Mouse (Mus musculus): ENCODE data around the gene Cdh4. TPM values are rescaled to one million over a fixed set of nuclear protein-coding genes. Genes with fewer than 3 reads are reported as not detected.

Gene Cdh4
- polyA plus RNA-seq, 1 experiment from 2014 or later = 0.99 TPM

DNA sequence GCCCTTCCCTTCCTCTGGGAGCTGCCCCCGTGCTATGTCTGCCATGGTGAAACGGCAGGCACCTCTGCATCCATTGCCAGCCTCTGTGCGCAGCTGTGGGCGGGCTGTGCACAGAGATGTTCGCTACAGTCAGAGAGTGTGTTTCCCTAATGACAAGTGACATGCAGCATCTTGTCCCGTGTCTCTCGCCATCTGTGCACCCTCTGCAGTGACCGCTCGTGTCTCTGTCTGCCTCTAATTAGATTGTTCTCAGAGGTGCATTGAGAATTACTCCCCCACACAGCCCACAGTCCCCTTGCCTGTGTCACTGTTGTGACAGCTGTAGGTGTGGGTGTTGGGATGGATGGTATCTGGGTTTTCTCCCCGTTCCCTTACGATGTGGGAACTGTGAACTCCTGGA, 410.6 kb downstream of the Cdh4 start:
- Histone ChIP-seq H3K4me1 (peaks cover 20% of the 10 kb centered on the region), H3K27ac (no peak overlapping the region), H3K4me3 (no peak overlapping the region), H3K27me3 (ENCODE audit: insufficient read depth, poor library complexity, severe bottlenecking) (peaks cover 9% of the 10 kb centered on the region; the same call in 1 of the 2 replicates), H3K36me3 (no peaks in the 10 kb centered on the region), H3K9me3 (no peaks in the 10 kb centered on the region)
- 73% methylated on average over 11 of the region's 11 CpGs for WGBS
- no peak for DNase-seq (ENCODE audit: low spot score)

DNA sequence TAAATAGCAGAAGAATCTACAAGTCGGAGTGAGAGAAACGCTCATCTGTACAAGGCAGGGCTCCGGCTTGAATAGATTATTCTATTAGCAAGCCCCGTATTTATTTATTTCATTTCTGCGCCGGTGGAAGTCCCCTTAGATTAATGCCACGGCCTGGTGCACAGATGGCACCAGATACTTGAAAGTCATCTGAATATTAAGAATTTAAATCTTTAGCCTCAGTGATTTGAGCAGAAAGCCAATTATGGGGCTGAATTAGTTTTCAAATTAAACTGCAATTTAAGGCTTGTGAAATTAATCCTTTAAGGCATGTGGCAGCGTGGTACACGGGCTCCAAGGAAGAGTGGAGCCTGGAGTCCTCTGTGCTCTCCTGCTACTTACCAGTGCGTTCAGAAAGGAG, 411.7 kb downstream of the Cdh4 start:
- no peak for DNase-seq (ENCODE audit: low spot score)
- Histone ChIP-seq H3K27me3 (ENCODE audit: insufficient read depth, poor library complexity, severe bottlenecking) (peaks cover 11% of the 10 kb centered on the region; the same call in 1 of the 2 replicates), H3K4me1 (peaks cover 20% of the 10 kb centered on the region), H3K36me3 (no peaks in the 10 kb centered on the region), H3K27ac (no peak overlapping the region), H3K9me3 (no peaks in the 10 kb centered on the region), H3K4me3 (no peak overlapping the region)
- WGBS = 88% methylated on average over 10 of the region's 10 CpGs

DNA sequence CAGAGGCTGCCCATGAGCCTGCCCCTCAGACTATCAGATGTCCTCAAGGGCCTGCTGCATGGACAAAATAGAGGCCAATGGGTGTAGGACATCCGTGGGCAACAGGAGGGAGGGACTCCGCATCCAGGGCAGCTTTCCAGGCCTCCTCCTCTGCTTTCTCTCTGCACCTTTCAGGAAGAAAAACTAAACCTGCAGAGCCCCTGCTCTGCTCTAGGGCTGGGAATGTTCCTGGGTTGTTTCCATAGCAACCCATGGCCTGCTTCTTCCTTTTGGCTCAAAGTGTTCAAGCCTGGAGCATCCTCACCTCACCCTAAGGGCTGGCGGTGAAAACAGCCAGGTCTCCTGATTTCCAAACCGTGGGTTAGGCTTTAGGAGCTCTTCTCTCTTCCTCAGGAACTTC, 414.9 kb downstream of the Cdh4 start:
- no peak for DNase-seq (ENCODE audit: low spot score)
- Histone ChIP-seq H3K4me1 (peaks cover 24% of the 10 kb centered on the region), H3K9me3 (no peaks in the 10 kb centered on the region), H3K27ac (no peak overlapping the region), H3K27me3 (ENCODE audit: insufficient read depth, poor library complexity, severe bottlenecking) (peaks cover 11% of the 10 kb centered on the region; the same call in 1 of the 2 replicates), H3K4me3 (no peak overlapping the region), H3K36me3 (no peaks in the 10 kb centered on the region)
- WGBS = 50% methylated on average over 4 of the region's 4 CpGs

DNA sequence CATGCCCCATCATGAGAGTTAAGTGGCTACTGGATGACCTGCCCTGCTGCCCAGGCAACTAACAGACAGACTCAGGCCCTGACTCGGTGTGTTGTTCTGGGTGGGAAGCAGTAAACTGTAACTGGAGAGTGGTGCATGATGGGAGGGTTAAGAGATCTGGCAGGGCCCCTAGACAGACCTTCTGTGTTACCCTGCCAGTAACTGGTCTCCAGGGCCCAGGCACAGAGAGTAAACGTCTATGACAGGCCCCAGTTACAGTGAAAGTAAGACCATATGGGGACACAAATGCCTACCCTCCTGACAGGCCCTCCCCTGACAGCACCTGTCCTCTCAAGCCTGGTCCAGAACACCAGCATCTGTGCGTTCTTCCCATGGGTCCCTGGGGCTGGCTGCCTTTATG, 420.4 kb downstream of the Cdh4 start:
- WGBS = 84% methylated on average over 3 of the region's 3 CpGs
- Histone ChIP-seq H3K4me3 (no peak overlapping the region), H3K27me3 (ENCODE audit: insufficient read depth, poor library complexity, severe bottlenecking) (peaks cover 9% of the 10 kb centered on the region; the same call in 1 of the 2 replicates), H3K4me1 (peaks cover 10% of the 10 kb centered on the region), H3K9me3 (no peaks in the 10 kb centered on the region), H3K36me3 (no peaks in the 10 kb centered on the region), H3K27ac (no peak overlapping the region)
- no peak for DNase-seq (ENCODE audit: low spot score)

DNA sequence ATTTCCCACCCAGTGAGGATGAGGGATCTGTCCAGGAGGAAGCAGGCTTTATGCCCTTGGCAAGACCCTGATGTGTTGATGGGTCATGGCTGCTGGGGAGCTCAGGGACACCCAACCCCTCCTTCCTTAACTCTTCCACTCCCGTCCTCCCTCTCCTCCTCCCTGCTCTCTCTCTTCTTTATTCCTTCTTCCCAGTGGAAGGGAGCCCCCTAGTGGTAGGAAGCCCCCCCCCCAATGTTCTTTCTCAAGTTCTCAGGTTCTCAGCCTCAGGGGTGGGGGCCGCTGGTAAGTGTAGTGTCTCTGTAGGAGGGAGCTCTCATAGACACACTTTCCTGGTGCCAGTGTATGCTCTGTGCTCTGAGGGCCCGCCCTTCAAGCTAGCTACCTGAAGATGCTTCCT, 421.0 kb downstream of the Cdh4 start:
- Histone ChIP-seq H3K9me3 (no peaks in the 10 kb centered on the region), H3K4me1 (peaks cover 15% of the 10 kb centered on the region), H3K36me3 (no peaks in the 10 kb centered on the region), H3K27me3 (ENCODE audit: insufficient read depth, poor library complexity, severe bottlenecking) (0 out of 2 replicates have a peak, but pooled peaks cover 5% of the 10 kb centered on the region), H3K4me3 (no peak overlapping the region), H3K27ac (no peak overlapping the region)
- WGBS = 61% methylated on average over 3 of the region's 3 CpGs
- DNase-seq (ENCODE audit: low spot score) = no peak

DNA sequence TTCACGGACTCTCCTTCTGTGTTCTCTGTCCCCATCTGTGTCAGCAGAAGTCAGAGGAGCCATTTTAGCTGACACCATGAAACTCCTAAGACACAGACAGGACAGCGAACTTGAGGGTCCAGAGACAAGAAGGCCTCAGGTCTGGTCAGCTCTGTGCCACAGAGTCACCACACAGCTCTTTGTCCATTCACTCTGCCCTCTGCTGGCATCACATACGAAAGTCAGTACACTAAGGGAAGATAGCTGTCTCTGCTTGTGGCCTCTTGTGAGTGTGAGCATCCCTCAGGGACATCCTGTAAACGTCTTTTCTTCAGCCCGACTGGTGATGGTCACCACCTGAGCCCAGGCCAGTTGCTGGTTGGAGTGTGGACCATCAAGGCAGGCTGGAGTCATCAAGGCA, 422.9 kb downstream of the Cdh4 start:
- no peaks in the 10 kb centered on the region for H3K9me3 ChIP-seq
- no peaks in the 10 kb centered on the region for H3K36me3 ChIP-seq
- H3K27ac ChIP-seq = no peak overlapping the region
- H3K4me3 ChIP-seq = no peak overlapping the region
- H3K27me3 ChIP-seq (ENCODE audit: insufficient read depth, poor library complexity, severe bottlenecking) = 0 out of 2 replicates have a peak, but pooled peaks cover 5% of the 10 kb centered on the region
- 74% methylated on average over 5 of the region's 5 CpGs for WGBS
- DNase-seq (ENCODE audit: low spot score) = no peak
- peaks cover 15% of the 10 kb centered on the region for H3K4me1 ChIP-seq

DNA sequence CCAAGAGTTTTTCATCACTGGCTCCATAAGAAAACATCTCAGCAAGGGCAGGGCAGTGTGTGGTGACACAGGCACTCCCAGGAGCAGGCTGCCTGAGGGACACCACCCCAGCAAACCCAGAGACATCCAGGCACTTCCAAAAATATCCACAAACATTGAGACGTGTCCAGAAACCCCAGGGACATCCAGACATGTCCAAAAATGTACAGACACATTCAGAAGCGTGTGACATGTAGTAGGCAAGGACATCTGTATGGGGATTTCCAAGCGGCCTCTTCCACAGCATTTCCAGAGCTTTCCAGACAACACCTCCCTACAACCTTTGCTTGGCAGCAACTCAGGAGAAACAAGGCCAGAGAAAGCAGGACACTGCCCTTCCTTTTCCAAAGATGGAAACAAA, 425.4 kb downstream of the Cdh4 start:
- Histone ChIP-seq H3K27ac (no peak overlapping the region), H3K9me3 (no peaks in the 10 kb centered on the region), H3K4me1 (peaks cover 12% of the 10 kb centered on the region), H3K4me3 (no peak overlapping the region), H3K27me3 (ENCODE audit: insufficient read depth, poor library complexity, severe bottlenecking) (peaks cover 10% of the 10 kb centered on the region), H3K36me3 (no peaks in the 10 kb centered on the region)
- WGBS = 64% methylated on average over 3 of the region's 3 CpGs
- no peak for DNase-seq (ENCODE audit: low spot score)

DNA sequence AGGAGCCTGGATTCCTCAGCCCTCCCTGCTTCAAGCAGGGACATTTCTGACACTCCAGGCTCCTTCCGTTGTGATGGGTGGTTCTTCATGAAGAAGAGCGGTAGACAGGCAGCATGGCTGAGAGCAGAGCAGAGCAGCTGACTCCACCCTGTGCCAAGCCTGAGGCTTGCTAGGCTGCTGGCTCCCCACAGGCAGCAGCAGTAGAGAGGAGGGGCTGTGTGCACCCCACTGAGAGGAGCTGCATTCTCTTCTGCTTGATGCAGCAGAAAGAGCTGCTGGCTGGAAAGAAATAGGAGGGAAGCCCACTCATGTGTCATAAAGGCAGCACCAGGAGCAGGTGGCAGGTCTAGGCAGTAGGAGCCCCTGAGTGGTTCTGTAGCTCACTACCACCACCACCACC, 427.6 kb downstream of the Cdh4 start:
- no peak overlapping the region for H3K27ac ChIP-seq
- H3K27me3 ChIP-seq (ENCODE audit: insufficient read depth, poor library complexity, severe bottlenecking) = peaks cover 8% of the 10 kb centered on the region
- H3K4me3 ChIP-seq = no peak overlapping the region
- no peak for DNase-seq (ENCODE audit: low spot score)
- peaks cover 12% of the 10 kb centered on the region for H3K4me1 ChIP-seq
- WGBS = 11% methylated on average over 2 of the region's 2 CpGs
- H3K36me3 ChIP-seq = no peaks in the 10 kb centered on the region
- no peaks in the 10 kb centered on the region for H3K9me3 ChIP-seq

DNA sequence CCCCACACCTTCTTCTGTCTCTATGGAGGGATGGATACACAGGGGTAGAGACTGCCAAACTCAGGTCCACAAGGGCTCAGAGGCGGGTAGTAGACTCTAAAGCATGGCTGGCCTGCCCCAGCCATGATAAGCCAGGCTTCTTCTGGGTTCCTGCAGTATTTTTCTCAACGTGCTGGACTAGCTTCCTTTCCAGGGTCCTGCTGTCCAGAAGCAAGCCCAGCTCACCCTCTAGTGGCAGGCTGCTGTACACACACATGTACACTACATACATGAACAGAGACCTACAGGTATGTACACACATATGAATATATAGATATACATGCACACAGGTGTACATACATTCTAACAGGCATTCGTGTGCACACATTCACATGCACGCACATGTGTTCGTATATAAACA, 430.5 kb downstream of the Cdh4 start:
- H3K27ac ChIP-seq = no peak overlapping the region
- WGBS = 63% methylated on average over 5 of the region's 5 CpGs
- H3K9me3 ChIP-seq = no peaks in the 10 kb centered on the region
- peaks cover 5% of the 10 kb centered on the region for H3K4me1 ChIP-seq
- peaks cover 21% of the 10 kb centered on the region for H3K27me3 ChIP-seq (ENCODE audit: insufficient read depth, poor library complexity, severe bottlenecking)
- no peak overlapping the region for H3K4me3 ChIP-seq
- H3K36me3 ChIP-seq = no peaks in the 10 kb centered on the region
- no peak for DNase-seq (ENCODE audit: low spot score)

DNA sequence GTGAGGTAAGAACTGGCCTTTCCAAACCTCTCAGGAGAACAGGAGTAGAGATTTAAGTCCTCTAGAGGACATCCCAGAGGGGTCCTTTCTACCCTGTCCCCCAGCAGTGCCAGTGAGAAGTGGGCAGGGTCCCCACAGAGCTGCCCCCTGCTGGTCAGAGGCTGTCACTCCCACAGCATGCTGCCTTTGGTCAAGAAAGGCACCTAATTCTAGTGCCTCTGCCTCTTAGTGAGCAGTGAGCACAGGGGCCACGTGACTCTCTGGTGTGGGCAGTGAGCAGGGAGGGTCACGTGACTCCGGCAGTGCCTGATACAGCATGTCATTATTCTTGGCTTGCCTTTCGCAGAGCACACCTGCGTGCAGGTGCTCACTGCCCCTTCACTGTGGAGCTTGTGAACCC, 431.1 kb downstream of the Cdh4 start:
- Histone ChIP-seq H3K36me3 (no peaks in the 10 kb centered on the region), H3K4me1 (no peaks in the 10 kb centered on the region), H3K4me3 (no peak overlapping the region), H3K27me3 (ENCODE audit: insufficient read depth, poor library complexity, severe bottlenecking) (peaks cover 21% of the 10 kb centered on the region), H3K27ac (no peak overlapping the region), H3K9me3 (no peaks in the 10 kb centered on the region)
- DNase-seq (ENCODE audit: low spot score) = no peak
- 47% methylated on average over 5 of the region's 5 CpGs for WGBS

DNA sequence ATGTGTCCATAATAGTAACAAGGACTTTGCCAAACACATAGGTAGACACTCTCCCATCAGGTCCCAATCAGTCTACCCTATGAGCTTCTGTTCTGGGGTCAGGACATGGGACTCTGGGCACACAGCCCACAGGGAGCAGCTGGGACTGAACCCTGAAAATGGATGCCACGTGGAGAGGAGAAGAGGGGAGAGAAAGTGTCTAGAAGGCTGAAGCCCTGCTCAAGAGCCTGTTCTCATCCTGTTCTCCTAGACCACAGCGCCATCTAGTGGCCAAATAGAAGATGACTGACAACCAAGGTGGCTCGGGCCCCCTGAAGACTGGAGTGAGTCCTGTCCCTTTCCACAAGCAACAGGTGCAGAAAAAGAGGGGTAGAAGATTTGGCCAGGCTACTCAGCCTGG, 432.9 kb downstream of the Cdh4 start:
- Histone ChIP-seq H3K4me3 (no peak overlapping the region), H3K9me3 (no peaks in the 10 kb centered on the region), H3K36me3 (no peaks in the 10 kb centered on the region), H3K4me1 (no peaks in the 10 kb centered on the region), H3K27me3 (ENCODE audit: insufficient read depth, poor library complexity, severe bottlenecking) (peaks cover 21% of the 10 kb centered on the region), H3K27ac (no peak overlapping the region)
- WGBS = 12% methylated on average over 3 of the region's 3 CpGs
- peak; percentile 91 for DNase-seq (ENCODE audit: low spot score)

DNA sequence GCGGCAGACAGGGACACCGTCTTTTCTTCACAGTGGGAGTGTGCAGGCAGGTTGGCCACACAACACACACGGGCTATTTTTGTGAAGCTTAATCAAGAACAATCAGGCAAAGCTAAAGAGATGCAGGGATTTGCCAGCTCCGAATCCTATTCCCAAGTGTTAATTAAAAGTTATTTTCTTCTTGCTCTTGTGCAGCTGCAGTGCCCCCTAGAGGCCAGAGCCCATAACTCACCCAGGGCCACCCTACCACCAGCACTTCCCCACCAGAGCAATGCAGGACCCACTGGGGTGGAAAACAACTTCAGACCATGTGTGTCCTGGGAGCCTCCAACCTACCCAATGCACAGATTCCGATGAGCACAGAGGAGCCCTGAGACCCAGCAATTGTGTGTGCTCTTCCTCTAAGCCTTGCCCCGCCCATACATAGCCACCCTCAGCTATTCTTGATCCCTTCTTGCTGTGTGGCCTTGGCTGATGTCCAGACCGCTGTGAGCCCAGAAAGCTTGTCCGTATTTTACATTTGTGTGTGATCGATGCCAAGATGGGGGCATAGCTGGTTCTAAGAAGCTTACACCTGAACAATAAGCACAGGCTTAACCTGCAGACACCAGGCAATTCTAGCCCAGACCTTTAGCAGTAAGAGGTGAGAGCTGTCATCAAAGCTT, 435.5 kb downstream of the Cdh4 start:
- peaks cover 16% of the 10 kb centered on the region for H3K27me3 ChIP-seq (ENCODE audit: insufficient read depth, poor library complexity, severe bottlenecking)
- H3K9me3 ChIP-seq = no peaks in the 10 kb centered on the region
- no peaks in the 10 kb centered on the region for H3K36me3 ChIP-seq
- H3K4me1 ChIP-seq = no peaks in the 10 kb centered on the region
- H3K27ac ChIP-seq = no peak overlapping the region
- no peak overlapping the region for H3K4me3 ChIP-seq
- 63% methylated on average over 9 of the region's 9 CpGs for WGBS
- no peak for DNase-seq (ENCODE audit: low spot score)

DNA sequence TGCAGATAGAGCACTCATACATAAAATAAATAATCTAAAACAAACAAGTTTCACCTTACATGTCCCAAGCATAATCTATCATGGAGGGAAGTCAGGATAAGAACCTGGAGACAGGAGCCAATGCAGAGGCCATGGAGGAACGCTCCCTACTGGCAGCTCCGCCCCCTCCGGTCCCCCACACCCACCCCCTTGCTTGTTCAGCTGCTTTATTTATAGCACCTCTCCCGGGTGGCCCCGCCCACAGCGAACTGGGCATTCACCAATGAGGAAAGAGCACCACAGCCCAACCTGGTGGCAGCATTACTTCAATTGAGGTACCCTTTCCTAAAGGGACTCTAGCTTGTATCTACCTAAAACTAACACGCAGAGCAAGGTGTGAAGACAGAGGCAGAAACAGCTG, 442.3 kb downstream of the Cdh4 start:
- WGBS = 32% methylated on average over 7 of the region's 7 CpGs
- Histone ChIP-seq H3K36me3 (no peaks in the 10 kb centered on the region), H3K27me3 (ENCODE audit: insufficient read depth, poor library complexity, severe bottlenecking) (peaks cover 3% of the 10 kb centered on the region; the same call in 1 of the 2 replicates), H3K9me3 (no peaks in the 10 kb centered on the region), H3K4me3 (no peak overlapping the region), H3K27ac (no peak overlapping the region), H3K4me1 (peaks cover 10% of the 10 kb centered on the region; the same call in 1 of the 2 replicates)
- DNase-seq (ENCODE audit: low spot score) = no peak

DNA sequence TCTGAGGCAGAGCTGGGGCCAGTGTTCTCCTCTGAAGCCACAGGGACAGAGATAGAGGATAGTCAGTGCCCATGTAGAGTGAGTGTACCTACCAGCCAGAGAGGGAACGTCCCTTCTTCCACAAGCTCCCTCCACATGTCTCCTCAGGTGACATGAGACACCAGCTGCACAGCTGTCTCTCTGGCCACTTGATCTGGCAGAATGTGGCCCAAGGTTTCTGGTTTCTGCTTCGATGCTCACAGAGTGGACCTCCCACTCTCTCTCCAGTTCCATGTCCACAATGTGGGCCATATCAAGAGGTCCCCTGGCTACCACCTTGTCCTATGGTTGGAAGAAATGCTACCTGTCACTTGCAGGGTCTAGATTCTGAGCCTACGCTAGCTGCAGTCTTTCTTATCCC, 448.8 kb downstream of the Cdh4 start:
- H3K4me3 ChIP-seq = no peak overlapping the region
- H3K27me3 ChIP-seq (ENCODE audit: insufficient read depth, poor library complexity, severe bottlenecking) = no peaks in the 10 kb centered on the region
- no peaks in the 10 kb centered on the region for H3K36me3 ChIP-seq
- peaks cover 5% of the 10 kb centered on the region; the same call in 1 of the 2 replicates for H3K4me1 ChIP-seq
- H3K9me3 ChIP-seq = no peaks in the 10 kb centered on the region
- no peak for DNase-seq (ENCODE audit: low spot score)
- 73% methylated on average over 3 of the region's 3 CpGs for WGBS
- H3K27ac ChIP-seq = no peak overlapping the region

Data from heart, embryonic 10.5 days (tissue).